Mouse (Mus musculus): Measurements from ENCODE around the gene Zfp770. TPM values are rescaled to one million over a fixed set of nuclear protein-coding genes. Genes with fewer than 3 reads are reported as not detected.
"Not testable (repeated sequence)": the region's sequence is repeated elsewhere in the genome, so short reads cannot be mapped to it uniquely, and the experiment has no call there.

The Zfp770 gene
- polyA plus RNA-seq, 1 experiment = 1.7 TPM

GRCm38 (mm10) chr2:114228672-114229071 lies 27.4 kb upstream of the Zfp770 start:
- Histone ChIP-seq H3K4me3 (ENCODE audit: insufficient read depth, poor library complexity, severe bottlenecking) (no peak overlapping the region), H3K36me3 (ENCODE audit: control insufficient read depth, insufficient read depth) (no peaks in the 10 kb centered on the region), H3K27me3 (ENCODE audit: control insufficient read depth, insufficient read depth, insufficient read length) (no peaks in the 10 kb centered on the region), H3K79me3 (ENCODE audit: low read depth) (no peaks in the 10 kb centered on the region), H3K79me2 (ENCODE audit: control insufficient read depth, insufficient read depth) (no peaks in the 10 kb centered on the region), H3ac (ENCODE audit: control insufficient read depth, insufficient read length, low read depth) (no peak overlapping the region)
- TF ChIP-seq USF1 (IDR thresholded peaks at IDR 0.05; ENCODE audit: low read depth) (no peak), CEBPB (IDR thresholded peaks at IDR 0.05; ENCODE audit: low read depth) (no peak), FOSL1 (IDR thresholded peaks at IDR 0.05; ENCODE audit: insufficient read depth, low read length, poor library complexity, severe bottlenecking) (no peak), MYOG (IDR thresholded peaks at IDR 0.05; ENCODE audit: control insufficient read depth, extremely low read depth, insufficient read length) (no peak), MYOD1 (IDR thresholded peaks at IDR 0.05; ENCODE audit: control insufficient read depth, insufficient read length, low read depth) (no peak), MAX (IDR thresholded peaks at IDR 0.05) (no peak), CTCF (IDR thresholded peaks at IDR 0.05; ENCODE audit: control insufficient read depth, insufficient read depth, insufficient read length) (no peak)

DNA sequence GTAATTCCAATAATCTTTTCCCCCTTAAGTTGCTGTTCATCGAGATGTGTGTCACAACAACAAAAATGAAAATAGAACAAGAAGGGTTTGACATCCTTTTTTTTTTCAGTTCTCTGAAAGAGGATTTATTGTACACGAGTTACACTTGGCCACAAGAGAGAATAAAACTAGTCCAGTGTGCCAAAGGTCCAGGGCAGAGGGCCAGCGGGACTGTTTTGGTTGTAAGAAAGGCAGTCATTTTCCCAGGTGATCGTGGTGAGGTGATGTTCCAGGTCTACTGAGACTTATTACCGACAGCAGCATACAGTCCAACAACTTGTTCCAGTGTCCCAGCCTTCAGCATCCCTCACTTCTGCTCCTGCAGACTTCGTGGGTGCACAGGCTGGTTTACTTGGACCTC lies 3.8 kb upstream of the Zfp770 start:
- Histone ChIP-seq H3K36me3 (ENCODE audit: control insufficient read depth, insufficient read depth) (no peaks in the 10 kb centered on the region), H3K79me3 (ENCODE audit: low read depth) (peaks cover 8% of the 10 kb centered on the region), H3K79me2 (ENCODE audit: control insufficient read depth, insufficient read depth) (peaks cover 13% of the 10 kb centered on the region), H3K27me3 (ENCODE audit: control insufficient read depth, insufficient read depth, insufficient read length) (peaks cover 4% of the 10 kb centered on the region), H3K4me3 (ENCODE audit: insufficient read depth, poor library complexity, severe bottlenecking) (no peak overlapping the region), H3ac (ENCODE audit: control insufficient read depth, insufficient read length, low read depth) (no peak overlapping the region)
- TF ChIP-seq USF1 (IDR thresholded peaks at IDR 0.05; ENCODE audit: low read depth) (no peak), MYOG (IDR thresholded peaks at IDR 0.05; ENCODE audit: control insufficient read depth, extremely low read depth, insufficient read length) (no peak), MAX (IDR thresholded peaks at IDR 0.05) (no peak), MYOD1 (IDR thresholded peaks at IDR 0.05; ENCODE audit: control insufficient read depth, insufficient read length, low read depth) (no peak), CTCF (IDR thresholded peaks at IDR 0.05; ENCODE audit: control insufficient read depth, insufficient read depth, insufficient read length) (no peak), FOSL1 (IDR thresholded peaks at IDR 0.05; ENCODE audit: insufficient read depth, low read length, poor library complexity, severe bottlenecking) (no peak), CEBPB (IDR thresholded peaks at IDR 0.05; ENCODE audit: low read depth) (no peak)

- TF ChIP-seq CEBPB (IDR thresholded peaks at IDR 0.05; ENCODE audit: low read depth) = no peak
- no peak for TF ChIP-seq CTCF (IDR thresholded peaks at IDR 0.05; ENCODE audit: control insufficient read depth, insufficient read depth, insufficient read length)
- TF ChIP-seq MYOG (IDR thresholded peaks at IDR 0.05; ENCODE audit: control insufficient read depth, extremely low read depth, insufficient read length) = no peak
- TF ChIP-seq MYOD1 (IDR thresholded peaks at IDR 0.05; ENCODE audit: control insufficient read depth, insufficient read length, low read depth) = no peak
- TF ChIP-seq FOSL1 (IDR thresholded peaks at IDR 0.05; ENCODE audit: insufficient read depth, low read length, poor library complexity, severe bottlenecking) = no peak
- no peak overlapping the region for H3ac ChIP-seq (ENCODE audit: control insufficient read depth, insufficient read length, low read depth)
- H3K79me3 ChIP-seq (ENCODE audit: low read depth) = peaks cover 29% of the 10 kb centered on the region
- peaks cover 10% of the 10 kb centered on the region for H3K36me3 ChIP-seq (ENCODE audit: control insufficient read depth, insufficient read depth)
- H3K79me2 ChIP-seq (ENCODE audit: control insufficient read depth, insufficient read depth) = peaks cover 41% of the 10 kb centered on the region
- H3K27me3 ChIP-seq (ENCODE audit: control insufficient read depth, insufficient read depth, insufficient read length) = peaks cover 4% of the 10 kb centered on the region
- H3K4me3 ChIP-seq (ENCODE audit: insufficient read depth, poor library complexity, severe bottlenecking) = no peak overlapping the region
These were observed 305 bp upstream of the Zfp770 start for GRCm38 (mm10) chr2:114201574-114201973.

DNA sequence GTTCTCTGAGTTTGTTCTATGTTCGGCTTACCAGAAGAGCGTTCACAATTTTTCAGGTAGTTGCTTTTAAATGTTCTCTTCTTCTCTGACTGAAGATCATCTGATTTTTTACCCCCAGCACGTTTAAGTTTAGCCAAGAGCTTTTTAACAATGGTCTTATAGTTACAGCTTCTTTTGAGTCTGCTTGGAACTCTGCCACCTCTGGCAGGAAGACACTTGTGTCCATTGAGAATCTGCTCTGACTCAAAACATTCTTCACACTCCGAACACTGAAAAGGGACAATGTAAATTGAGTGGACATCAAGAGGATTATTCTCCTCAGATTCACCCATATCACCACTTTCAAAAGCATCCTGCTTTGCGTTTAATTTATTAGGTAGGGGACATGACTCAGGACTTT lies 4.8 kb downstream of the Zfp770 start:
- Histone ChIP-seq H3K27me3 (ENCODE audit: control insufficient read depth, insufficient read depth, insufficient read length) (no peaks in the 10 kb centered on the region), H3K79me2 (ENCODE audit: control insufficient read depth, insufficient read depth) (peaks cover 41% of the 10 kb centered on the region), H3K4me3 (ENCODE audit: insufficient read depth, poor library complexity, severe bottlenecking) (no peak overlapping the region), H3K36me3 (ENCODE audit: control insufficient read depth, insufficient read depth) (peaks cover 32% of the 10 kb centered on the region), H3ac (ENCODE audit: control insufficient read depth, insufficient read length, low read depth) (no peak overlapping the region), H3K79me3 (ENCODE audit: low read depth) (peaks cover 32% of the 10 kb centered on the region)
- no peak for TF ChIP-seq CTCF (IDR thresholded peaks at IDR 0.05; ENCODE audit: control insufficient read depth, insufficient read depth, insufficient read length)
- TF ChIP-seq CEBPB (IDR thresholded peaks at IDR 0.05; ENCODE audit: low read depth) = no peak
- no peak for TF ChIP-seq MYOG (IDR thresholded peaks at IDR 0.05; ENCODE audit: control insufficient read depth, extremely low read depth, insufficient read length)

DNA sequence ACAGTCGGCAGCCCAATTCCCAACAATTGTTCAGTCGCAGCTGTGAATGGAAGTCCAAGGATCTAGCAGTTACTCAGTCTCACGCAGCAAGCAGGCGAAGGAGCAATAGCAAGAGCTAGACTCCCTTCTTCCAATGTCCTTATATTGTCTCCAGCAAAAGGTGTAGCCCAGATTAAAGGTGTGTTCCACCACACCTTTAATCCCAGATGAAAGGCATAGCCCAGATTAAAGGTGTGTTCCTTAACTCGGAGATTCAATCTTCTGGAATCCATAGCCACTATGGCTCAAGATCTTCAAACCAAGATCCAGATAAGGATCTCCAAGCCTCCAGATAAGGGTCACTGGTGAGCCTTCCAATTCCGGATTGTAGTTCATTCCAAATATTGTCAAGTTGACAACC lies 14.3 kb downstream of the Zfp770 start, which contains the start of gene Aqr:
Gene Aqr (minus strand): TSS at position 101 of the 400 bp plus-strand sequence.
- not testable (repeated sequence) for H3K4me3 ChIP-seq (ENCODE audit: insufficient read depth, poor library complexity, severe bottlenecking); H3K79me2 ChIP-seq (ENCODE audit: control insufficient read depth, insufficient read depth); H3K79me3 ChIP-seq (ENCODE audit: low read depth); H3K27me3 ChIP-seq (ENCODE audit: control insufficient read depth, insufficient read depth, insufficient read length); H3ac ChIP-seq (ENCODE audit: control insufficient read depth, insufficient read length, low read depth); H3K36me3 ChIP-seq (ENCODE audit: control insufficient read depth, insufficient read depth)

DNA sequence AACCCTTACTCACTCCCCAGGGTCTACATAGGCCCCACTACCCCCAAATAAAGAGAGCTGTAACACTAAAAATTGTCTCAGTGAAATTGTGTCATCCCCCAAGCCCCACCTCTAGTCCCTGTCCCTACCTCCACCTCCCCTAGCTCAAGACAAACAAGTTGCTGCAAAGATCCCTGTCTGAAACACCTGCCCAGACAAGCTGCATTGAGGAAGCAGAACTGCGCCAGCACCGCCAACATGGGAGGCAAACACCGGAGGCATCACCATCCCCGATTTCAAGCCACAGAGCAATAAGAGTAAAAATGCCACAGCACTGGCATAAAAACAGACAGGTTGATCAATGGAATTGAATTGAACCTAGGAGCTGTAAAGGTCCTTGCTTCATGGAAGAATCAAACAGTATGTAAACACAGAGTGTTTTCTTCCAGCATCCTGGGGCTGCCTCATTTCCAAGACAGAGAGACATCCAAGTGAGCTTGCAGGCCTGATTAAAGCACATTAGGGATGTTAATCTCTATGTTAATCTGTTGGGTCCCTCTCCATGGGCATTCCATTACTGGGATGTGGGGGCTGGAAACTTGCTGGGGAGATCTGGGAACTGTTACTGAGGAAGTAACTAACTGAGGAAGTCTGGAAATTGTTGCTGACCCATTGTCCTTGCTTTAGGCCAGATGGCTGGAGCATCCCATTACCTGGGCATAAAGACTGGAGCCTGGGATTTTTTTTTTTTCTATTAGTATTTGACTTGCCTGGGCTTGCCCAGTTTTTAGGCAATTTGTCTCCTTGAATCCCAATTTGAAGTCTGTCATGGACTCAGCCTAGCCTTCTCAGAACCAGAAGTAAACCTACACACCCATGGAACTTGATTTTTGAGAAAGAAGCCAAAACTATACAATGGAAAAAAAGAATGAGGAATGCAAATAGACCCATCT lies 23.2 kb downstream of the Zfp770 start:
- Histone ChIP-seq H3K79me3 (ENCODE audit: low read depth) (peaks cover 19% of the 10 kb centered on the region), H3K36me3 (ENCODE audit: control insufficient read depth, insufficient read depth) (no peaks in the 10 kb centered on the region), H3K4me3 (ENCODE audit: insufficient read depth, poor library complexity, severe bottlenecking) (no peak overlapping the region), H3ac (ENCODE audit: control insufficient read depth, insufficient read length, low read depth) (no peak overlapping the region), H3K79me2 (ENCODE audit: control insufficient read depth, insufficient read depth) (peaks cover 20% of the 10 kb centered on the region), H3K27me3 (ENCODE audit: control insufficient read depth, insufficient read depth, insufficient read length) (no peaks in the 10 kb centered on the region)
- TF ChIP-seq CEBPB (IDR thresholded peaks at IDR 0.05; ENCODE audit: low read depth) (no peak), USF1 (IDR thresholded peaks at IDR 0.05; ENCODE audit: low read depth) (no peak), MYOD1 (IDR thresholded peaks at IDR 0.05; ENCODE audit: control insufficient read depth, insufficient read length, low read depth) (no peak), CTCF (IDR thresholded peaks at IDR 0.05; ENCODE audit: control insufficient read depth, insufficient read depth, insufficient read length) (no peak), FOSL1 (IDR thresholded peaks at IDR 0.05; ENCODE audit: insufficient read depth, low read length, poor library complexity, severe bottlenecking) (no peak), MAX (IDR thresholded peaks at IDR 0.05) (no peak), MYOG (IDR thresholded peaks at IDR 0.05; ENCODE audit: control insufficient read depth, extremely low read depth, insufficient read length) (no peak)
